Mouse (Mus musculus) cerebellum, adult 9-11 months (tissue): ENCODE measurements around the gene Glis2.

ENCODE experiments used
- DNase-seq: peaks from one replicate; pipeline ENCODE4 v3.0.0; 2022

The Glis2 gene

DNA sequence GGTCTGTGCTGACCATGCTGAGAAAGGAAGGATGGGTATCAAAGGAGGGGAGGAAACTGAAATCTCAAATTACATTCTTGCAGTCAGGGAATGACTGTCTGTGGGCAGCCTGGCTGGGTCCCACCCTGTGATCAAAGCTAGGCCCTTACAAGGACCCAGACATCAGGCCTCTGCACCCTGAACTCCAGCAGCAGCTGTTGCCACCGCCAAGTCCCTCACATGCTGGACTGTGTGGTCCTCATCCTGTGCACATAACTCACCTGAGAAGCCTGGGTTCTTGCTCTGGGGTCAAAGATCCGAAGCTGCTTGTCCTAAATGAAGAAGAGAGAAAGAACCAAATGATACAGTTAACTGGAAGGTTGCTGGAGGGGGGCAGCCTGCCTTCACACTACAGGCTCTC, 67.1 kb downstream of the Glis2 start:
- no peak for DNase-seq

- no peak for DNase-seq
Measured at GRCm38 (mm10) chr16:4663806-4664205, 69.3 kb downstream of the Glis2 start.

DNA sequence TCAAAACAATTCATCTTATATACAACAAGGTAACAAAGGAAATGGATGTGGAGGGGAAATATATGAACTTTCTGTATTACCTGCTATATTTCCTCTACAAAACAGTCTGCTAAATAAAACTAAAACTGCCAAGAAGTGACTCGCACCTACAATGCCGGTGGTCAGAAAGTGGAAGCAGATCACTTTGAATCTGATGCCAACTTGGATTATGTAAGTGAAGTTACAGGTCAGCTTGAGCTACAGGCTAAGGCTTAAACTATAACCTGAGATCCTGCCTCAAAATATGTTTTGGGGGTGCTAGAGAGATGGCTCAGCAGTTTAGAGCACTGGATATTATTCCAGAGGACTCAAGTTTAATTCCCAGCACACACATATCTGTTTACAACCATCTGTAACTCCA, 71.2 kb downstream of the Glis2 start:
- no peak for DNase-seq

GRCm38 (mm10) chr16:4667190-4667808, 72.8 kb downstream of the Glis2 start:
- DNase-seq: peak; percentile 83

DNA sequence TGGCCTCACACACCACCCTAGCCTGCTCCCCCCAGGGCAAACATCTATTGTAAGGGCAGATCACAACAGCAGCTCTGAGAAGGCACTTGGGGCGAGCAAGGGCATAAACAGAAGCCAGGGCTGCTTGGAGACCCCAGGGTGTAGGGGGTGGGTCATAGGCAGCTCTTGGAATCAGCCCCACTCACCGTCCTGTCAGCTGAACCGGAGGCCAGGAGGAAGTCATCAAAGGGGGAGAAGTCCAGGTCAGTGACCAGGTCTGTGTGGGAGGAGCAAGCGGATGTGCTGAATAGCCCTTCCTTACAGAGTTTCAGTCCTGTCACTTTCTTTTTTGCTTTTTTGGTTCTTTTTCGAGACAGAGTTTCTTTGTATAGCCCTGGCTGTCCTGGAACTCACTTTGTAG, 75.8 kb downstream of the Glis2 start:
- no peak for DNase-seq

GRCm38 (mm10) chr16:4674091-4674490, 79.6 kb downstream of the Glis2 start:
- no peak for DNase-seq
